Mouse (Mus musculus) spleen, adult 2 months (tissue): ENCODE measurements around the gene Espn.

Experiments
- CTCF ChIP-seq: fragments of 200-500 bp; IDR thresholded peaks from 2 replicates; pipeline ENCODE4 v1.5.1; 2011; ENCODE audit warnings: mild to moderate bottlenecking, inconsistent platforms; ENCODE audit not compliant: insufficient read depth, insufficient read length, insufficient replicate concordance; ENCODE audit errors: extremely low read depth
- POLR2A ChIP-seq: fragments of 200-500 bp; IDR thresholded peaks from 2 replicates; pipeline ENCODE4 v1.6.1; 2011; ENCODE audit warnings: low read depth, low read length, inconsistent platforms

DNA sequence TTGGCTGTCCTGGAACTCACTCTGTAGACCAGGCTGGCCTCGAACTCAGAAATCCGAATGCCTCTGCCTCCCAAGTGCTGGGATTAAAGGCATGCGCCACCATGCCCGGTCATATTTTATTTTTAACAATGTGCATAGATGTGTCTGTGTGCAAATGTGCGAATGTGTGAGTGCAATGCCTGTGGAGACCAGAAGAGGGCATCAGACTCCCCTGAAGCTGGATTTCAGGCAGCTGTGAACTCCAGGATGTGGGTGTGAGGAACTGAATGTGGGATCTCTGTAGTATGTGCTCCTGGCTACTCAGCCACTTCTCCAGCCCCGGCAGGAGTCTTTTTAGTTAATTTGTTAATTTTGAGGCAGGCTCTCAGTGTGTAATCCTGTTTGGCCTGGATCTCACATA, 19.4 kb upstream of the Espn start:
- TF ChIP-seq POLR2A (no peak), CTCF (no peak)
